Mouse (Mus musculus) lung, embryonic 14.5 days (tissue): Measurements from ENCODE around the gene Trappc6b. TPM values are rescaled to one million over a fixed set of nuclear protein-coding genes. Genes with fewer than 3 reads are reported as not detected.

Experiments used
- ATAC-seq: fragments of 200-750 bp; cut with Nextera tagmentation; 2 replicates; pipeline ENCODE4 v1.8.0; 2017; ENCODE audit warnings: mild to moderate bottlenecking, moderate TSS enrichment, moderate library complexity; ENCODE audit not compliant: insufficient read depth
- DNase-seq: peaks from one replicate; pipeline ENCODE4 v3.0.0-alpha.2; 2015
- H3K27ac ChIP-seq: fragments of 300-500 bp; sonication (generic); 2 replicates; pipeline ENCODE4 v1.5.1; 2014; ENCODE audit warnings: low read depth, mild to moderate bottlenecking, moderate library complexity
- H3K27me3 ChIP-seq: fragments of 300-500 bp; sonication (generic); 2 replicates; pipeline ENCODE4 v1.6.1; 2014; ENCODE audit warnings: low read length, control low read depth; ENCODE audit not compliant: insufficient read depth
- H3K36me3 ChIP-seq: fragments of 300-500 bp; sonication (generic); 2 replicates; pipeline ENCODE4 v1.6.1; 2014; ENCODE audit warnings: control low read depth; ENCODE audit not compliant: insufficient read depth
- H3K4me1 ChIP-seq: fragments of 300-500 bp; sonication (generic); 2 replicates; pipeline ENCODE4 v1.6.1; 2014; ENCODE audit warnings: antibody characterized with exemption, control low read depth; ENCODE audit not compliant: insufficient read depth
- H3K4me2 ChIP-seq: fragments of 300-500 bp; sonication (generic); 2 replicates; pipeline ENCODE4 v1.6.1; 2014; ENCODE audit warnings: mild to moderate bottlenecking
- H3K4me3 ChIP-seq: fragments of 300-500 bp; sonication (generic); 2 replicates; pipeline ENCODE4 v1.5.1; 2014; ENCODE audit warnings: low read depth, low read length
- H3K9ac ChIP-seq: fragments of 300-500 bp; sonication (generic); 2 replicates; pipeline ENCODE4 v1.6.1; 2014
- H3K9me3 ChIP-seq: fragments of 300-500 bp; sonication (generic); 2 replicates; pipeline ENCODE4 v1.6.1; 2016; ENCODE audit warnings: low read depth, low read length, control low read depth
- CTCF ChIP-seq: IDR thresholded peaks from 2 replicates; pipeline ENCODE4 v1.5.1; 2016; ENCODE audit warnings: antibody characterized with exemption, low read depth
- WGBS: fragments of 180-500 bp; shearing (Covaris S2); extraction: QIAGEN DNeasy Blood & Tissue Kit; methylation state at CpG from one replicate; pipeline ENCODE4 v1.1.7; 2014; 5-methylcytosine and 5-hydroxymethylcytosine counted together
- polyA plus RNA-seq: library from polyadenylated mRNA; unstranded; fragments of >200 nt; fragmentation: Nextera tagmentation; extraction: Ambion mirVana; gene quantifications from 2 replicates; pipeline ENCODE4 v1.2.1, GENCODE M21; 2014

Gene Trappc6b
- polyA plus RNA-seq, 1 experiment from 2014 or later, result 57.9 TPM

GRCm38 (mm10) chr12:59032101-59032500 lies 29.2 kb downstream of the Trappc6b start:
- Histone ChIP-seq H3K27ac (no peak overlapping the region), H3K9me3 (no peaks in the 10 kb centered on the region), H3K4me3 (no peak overlapping the region), H3K36me3 (peaks cover 14% of the 10 kb centered on the region), H3K4me2 (no peak overlapping the region), H3K27me3 (no peaks in the 10 kb centered on the region), H3K4me1 (no peaks in the 10 kb centered on the region), H3K9ac (no peak overlapping the region)
- no peak for DNase-seq
- no peak for ATAC-seq
- peak; percentile 38 for TF ChIP-seq CTCF
- 56% methylated on average over 5 of the region's 5 CpGs for WGBS

GRCm38 (mm10) chr12:59021306-59021705 lies 40.0 kb downstream of the Trappc6b start:
- Histone ChIP-seq H3K36me3 (peaks cover 74% of the 10 kb centered on the region), H3K4me2 (no peak overlapping the region), H3K27me3 (no peaks in the 10 kb centered on the region), H3K4me1 (no peaks in the 10 kb centered on the region), H3K4me3 (no peak overlapping the region), H3K27ac (no peak overlapping the region), H3K9ac (no peak overlapping the region), H3K9me3 (no peaks in the 10 kb centered on the region)
- WGBS, result 74% methylated on average over 4 of the region's 4 CpGs
- ATAC-seq (no peak), DNase-seq (no peak)
- TF ChIP-seq CTCF, result no peak

GRCm38 (mm10) chr12:59019891-59020290 lies 41.4 kb downstream of the Trappc6b start:
- no peak overlapping the region for H3K27ac ChIP-seq
- no peaks in the 10 kb centered on the region for H3K4me1 ChIP-seq
- DNase-seq (no peak), ATAC-seq (no peak)
- H3K9ac ChIP-seq, result no peak overlapping the region
- no peaks in the 10 kb centered on the region for H3K27me3 ChIP-seq
- H3K4me3 ChIP-seq, result no peak overlapping the region
- H3K36me3 ChIP-seq, result peaks cover 66% of the 10 kb centered on the region
- no peak overlapping the region for H3K4me2 ChIP-seq
- TF ChIP-seq CTCF, result no peak
- WGBS, result 82% methylated on average over 2 of the region's 2 CpGs
- no peaks in the 10 kb centered on the region for H3K9me3 ChIP-seq

- peaks cover 55% of the 10 kb centered on the region for H3K36me3 ChIP-seq
- no peaks in the 10 kb centered on the region for H3K9me3 ChIP-seq
- peaks cover 4% of the 10 kb centered on the region; the same call in 1 of the 2 replicates for H3K4me1 ChIP-seq
- H3K27me3 ChIP-seq, result no peaks in the 10 kb centered on the region
- no peak overlapping the region for H3K9ac ChIP-seq
- WGBS, result 69% methylated on average over 8 of the region's 8 CpGs
- DNase-seq (no peak), ATAC-seq (no peak)
- no peak for TF ChIP-seq CTCF
- no peak overlapping the region for H3K4me2 ChIP-seq
- H3K27ac ChIP-seq, result no peak overlapping the region
- H3K4me3 ChIP-seq, result no peak overlapping the region
Observed at GRCm38 (mm10) chr12:59017970-59018369, 43.3 kb downstream of the Trappc6b start.

GRCm38 (mm10) chr12:59013234-59013633 lies 48.0 kb downstream of the Trappc6b start, which contains the start of gene Gemin2:
Gene Gemin2 (plus strand): TSS chr12:59013393.
- WGBS, result under 1% methylated on average over 28 of the region's 28 CpGs
- H3K4me3 ChIP-seq, result peak within 1 kb of the TSS; percentile 78
- peaks cover 14% of the 10 kb centered on the region; the same call in 1 of the 2 replicates for H3K4me1 ChIP-seq
- peak within 1 kb of the TSS; percentile 74 for H3K9ac ChIP-seq
- H3K36me3 ChIP-seq, result peaks cover 15% of the 10 kb centered on the region; the same call in 1 of the 2 replicates
- DNase-seq (peak; percentile 95), ATAC-seq (peak; percentile 67)
- H3K4me2 ChIP-seq, result peak within 1 kb of the TSS; percentile 90
- peak; percentile 37 for TF ChIP-seq CTCF
- H3K27ac ChIP-seq, result peak within 1 kb of the TSS; percentile 89
- no peaks in the 10 kb centered on the region for H3K9me3 ChIP-seq
- H3K27me3 ChIP-seq, result no peaks in the 10 kb centered on the region

- Histone ChIP-seq H3K27me3 (no peaks in the 10 kb centered on the region), H3K4me1 (peaks cover 14% of the 10 kb centered on the region; the same call in 1 of the 2 replicates), H3K9me3 (no peaks in the 10 kb centered on the region), H3K36me3 (peaks cover 9% of the 10 kb centered on the region; the same call in 1 of the 2 replicates), H3K27ac (peak overlapping the region; percentile 89), H3K4me2 (peak overlapping the region; percentile 90), H3K9ac (peak overlapping the region; percentile 74), H3K4me3 (peak overlapping the region; percentile 78)
- no peak for TF ChIP-seq CTCF
- DNase-seq (peak; percentile 43), ATAC-seq (no peak)
- 3% methylated on average over 7 of the region's 7 CpGs for WGBS
Observed at GRCm38 (mm10) chr12:59012710-59013091, 48.6 kb downstream of the Trappc6b start.

GRCm38 (mm10) chr12:59011844-59012709 lies 49.2 kb downstream of the Trappc6b start, which contains the start of gene Sec23a:
Gene Sec23a (minus strand): TSS chr12:59012017.
- Histone ChIP-seq H3K27ac (peak within 1 kb of the TSS; percentile 89), H3K27me3 (no peaks in the 10 kb centered on the region), H3K4me2 (peak within 1 kb of the TSS; percentile 90), H3K36me3 (peaks cover 7% of the 10 kb centered on the region), H3K4me3 (peak within 1 kb of the TSS; percentile 78), H3K4me1 (peaks cover 14% of the 10 kb centered on the region; the same call in 1 of the 2 replicates), H3K9me3 (no peaks in the 10 kb centered on the region), H3K9ac (peak within 1 kb of the TSS; percentile 87)
- DNase-seq, result peak; percentile 98
- TF ChIP-seq CTCF, result no peak
- 1% methylated on average over 48 of the region's 48 CpGs for WGBS
- ATAC-seq, result peak; percentile 97
